Mouse (Mus musculus) embryonic facial prominence, embryonic 11.5 days (tissue): ENCODE data around the gene Dkkl1. TPM values are rescaled to one million over a fixed set of nuclear protein-coding genes. Genes with fewer than 3 reads are reported as not detected.

Source experiments
- ATAC-seq: fragments of 200-750 bp; cut with Nextera tagmentation; replicated peaks from 2 replicates; pipeline ENCODE4 v1.8.0; 2017; ENCODE audit warnings: low read depth; ENCODE audit not compliant: insufficient number of reproducible peaks, low FRiP score, low TSS enrichment
- DNase-seq: peaks from one replicate; pipeline ENCODE4 v3.0.0-alpha.2; 2015; ENCODE audit warnings: low spot score
- H3K27ac ChIP-seq: fragments of 300-500 bp; sonication (generic); replicated peaks from 2 replicates; pipeline ENCODE4 v1.5.1; 2014; ENCODE audit warnings: mild to moderate bottlenecking, low read depth, low read length, control low read depth
- H3K27me3 ChIP-seq: fragments of 300-500 bp; sonication (generic); 2 replicates; pipeline ENCODE4 v1.6.1; 2014; ENCODE audit warnings: mild to moderate bottlenecking, low read length, moderate library complexity, mixed read lengths; ENCODE audit not compliant: control insufficient read depth, insufficient read depth
- H3K36me3 ChIP-seq: fragments of 300-500 bp; sonication (generic); replicated peaks from 2 replicates; pipeline ENCODE4 v1.6.1; 2014; ENCODE audit warnings: low read depth, mild to moderate bottlenecking, low read length, moderate library complexity, mixed read lengths; ENCODE audit not compliant: control insufficient read depth, insufficient read depth
- H3K4me1 ChIP-seq: fragments of 300-500 bp; sonication (generic); 2 replicates; pipeline ENCODE4 v1.6.1; 2014; ENCODE audit warnings: low read length, mixed read lengths; ENCODE audit not compliant: control insufficient read depth, insufficient read depth
- H3K4me2 ChIP-seq: fragments of 300-500 bp; sonication (generic); 2 replicates; pipeline ENCODE4 v1.6.1; 2014; ENCODE audit warnings: low read depth, mild to moderate bottlenecking, control low read depth, low read length, moderate library complexity
- H3K4me3 ChIP-seq: fragments of 300-500 bp; sonication (generic); 2 replicates; pipeline ENCODE4 v1.5.1; 2014; ENCODE audit warnings: low read depth, low read length, control low read depth
- H3K9ac ChIP-seq: fragments of 300-500 bp; sonication (generic); replicated peaks from 2 replicates; pipeline ENCODE4 v1.6.1; 2014; ENCODE audit warnings: mild to moderate bottlenecking, control low read depth, low read length
- H3K9me3 ChIP-seq: fragments of 300-500 bp; sonication (generic); replicated peaks from 2 replicates; pipeline ENCODE4 v1.6.1; 2016; ENCODE audit warnings: mild to moderate bottlenecking, low read length, inconsistent platforms, mixed read lengths; ENCODE audit not compliant: control insufficient read depth
- WGBS: fragments of 180-500 bp; shearing (Covaris S2); extraction: QIAGEN DNeasy Blood & Tissue Kit; methylation state at CpG from one replicate; pipeline ENCODE4 v1.1.7; 2014; 5-methylcytosine and 5-hydroxymethylcytosine counted together
- polyA plus RNA-seq: library from polyadenylated mRNA; unstranded; fragments of >200 nt; fragmentation: Nextera tagmentation; extraction: Ambion mirVana; gene quantifications from 2 replicates; pipeline ENCODE4 v1.2.1, GENCODE M21; 2014

The Dkkl1 gene
- polyA plus RNA-seq, 1 experiment from 2014 or later: 1.8 TPM

DNA sequence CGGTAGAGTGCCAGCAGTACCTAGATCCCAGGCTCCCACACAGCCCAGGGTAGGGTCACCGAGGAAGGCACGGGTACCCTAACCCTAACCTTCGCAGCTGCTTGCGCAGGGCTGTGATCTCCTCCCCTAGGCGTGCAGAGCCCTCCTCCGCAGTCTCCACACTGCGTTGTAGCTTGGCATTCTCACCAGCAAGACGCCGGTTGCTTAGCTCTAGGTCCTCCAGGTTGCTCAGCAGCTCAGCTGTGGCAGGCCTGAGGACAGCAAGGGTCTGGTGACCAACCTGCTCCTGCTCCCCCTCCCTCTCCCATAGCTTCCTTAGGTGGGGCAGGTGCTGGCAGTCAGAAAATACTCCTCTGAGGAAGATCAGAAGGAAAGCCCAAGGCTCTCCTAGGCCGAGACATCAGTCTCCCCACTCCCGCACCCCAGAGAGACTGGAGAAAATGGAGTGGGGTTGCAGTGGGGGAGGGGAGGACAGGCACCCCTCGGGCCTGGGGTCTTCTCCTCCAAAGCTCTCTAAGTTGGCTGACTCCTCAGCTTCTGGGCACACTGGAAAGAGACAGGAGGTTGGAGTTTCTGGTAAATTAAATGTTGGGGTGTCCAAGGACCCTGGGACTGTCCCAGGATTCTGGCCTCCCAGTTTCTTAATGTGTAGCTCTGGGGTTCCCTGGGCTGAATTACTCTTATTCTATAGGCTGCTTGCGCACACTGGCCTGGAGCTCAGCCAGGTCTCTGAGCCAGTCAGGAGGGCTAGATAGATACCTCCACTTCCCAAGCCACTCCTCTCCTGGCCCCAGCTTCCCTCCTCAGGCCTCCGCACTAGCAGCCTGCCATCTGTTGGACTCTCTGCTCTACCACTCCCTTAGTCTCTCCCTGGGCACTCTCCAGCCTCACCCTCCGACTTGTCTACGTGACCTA is 17.8 kb downstream of the Dkkl1 start:
- DNase-seq: no peak
- ATAC-seq: no peak
- Histone ChIP-seq H3K9ac (no peak overlapping the region), H3K4me1 (peaks cover 3% of the 10 kb centered on the region), H3K36me3 (no peaks in the 10 kb centered on the region), H3K4me3 (no peak overlapping the region), H3K9me3 (no peaks in the 10 kb centered on the region), H3K4me2 (no peak overlapping the region), H3K27me3 (peaks cover 2% of the 10 kb centered on the region; the same call in 1 of the 2 replicates), H3K27ac (no peak overlapping the region)
- 75% methylated on average over 17 of the region's 17 CpGs for WGBS

- peaks cover 3% of the 10 kb centered on the region for H3K4me1 ChIP-seq
- no peaks in the 10 kb centered on the region for H3K36me3 ChIP-seq
- H3K27ac ChIP-seq: no peak overlapping the region
- no peaks in the 10 kb centered on the region for H3K9me3 ChIP-seq
- no peak for DNase-seq
- no peak overlapping the region for H3K4me2 ChIP-seq
- no peak overlapping the region for H3K4me3 ChIP-seq
- WGBS: 64% methylated on average over 5 of the region's 5 CpGs
- no peak for ATAC-seq
- no peak overlapping the region for H3K9ac ChIP-seq
- H3K27me3 ChIP-seq: peaks cover 2% of the 10 kb centered on the region; the same call in 1 of the 2 replicates
Observed at GRCm38 (mm10) chr7:45193406-45193805, 18.5 kb downstream of the Dkkl1 start.

- no peak overlapping the region for H3K9ac ChIP-seq
- DNase-seq: no peak
- no peak for ATAC-seq
- H3K4me1 ChIP-seq: peaks cover 3% of the 10 kb centered on the region
- H3K4me3 ChIP-seq: no peak overlapping the region
- no peak overlapping the region for H3K27ac ChIP-seq
- WGBS: 76% methylated on average over 7 of the region's 7 CpGs
- H3K4me2 ChIP-seq: no peak overlapping the region
- peaks cover 2% of the 10 kb centered on the region; the same call in 1 of the 2 replicates for H3K27me3 ChIP-seq
- H3K36me3 ChIP-seq: no peaks in the 10 kb centered on the region
- no peaks in the 10 kb centered on the region for H3K9me3 ChIP-seq
Observed at GRCm38 (mm10) chr7:45192585-45193310, 19.2 kb downstream of the Dkkl1 start.

- peaks cover 3% of the 10 kb centered on the region for H3K4me1 ChIP-seq
- peaks cover 2% of the 10 kb centered on the region; the same call in 1 of the 2 replicates for H3K27me3 ChIP-seq
- no peaks in the 10 kb centered on the region for H3K9me3 ChIP-seq
- H3K4me2 ChIP-seq: no peak overlapping the region; the same call in 1 of the 2 replicates
- WGBS: 14% methylated on average over 8 of the region's 8 CpGs
- no peak overlapping the region for H3K9ac ChIP-seq
- H3K36me3 ChIP-seq: no peaks in the 10 kb centered on the region
- no peak overlapping the region for H3K4me3 ChIP-seq
- peak; percentile 79 for DNase-seq
- ATAC-seq: peak; percentile 54
- no peak overlapping the region for H3K27ac ChIP-seq
Observed at GRCm38 (mm10) chr7:45191803-45192363, 20.1 kb downstream of the Dkkl1 start.

- H3K9ac ChIP-seq: no peak overlapping the region
- H3K36me3 ChIP-seq: no peaks in the 10 kb centered on the region
- no peak overlapping the region for H3K4me2 ChIP-seq
- H3K4me3 ChIP-seq: no peak overlapping the region
- H3K27me3 ChIP-seq: peaks cover 2% of the 10 kb centered on the region; the same call in 1 of the 2 replicates
- ATAC-seq: no peak
- WGBS: 75% methylated on average over 2 of the region's 2 CpGs
- no peak for DNase-seq
- H3K27ac ChIP-seq: no peak overlapping the region
- H3K9me3 ChIP-seq: no peaks in the 10 kb centered on the region
- peaks cover 3% of the 10 kb centered on the region for H3K4me1 ChIP-seq
Observed at GRCm38 (mm10) chr7:45191161-45191560, 20.8 kb downstream of the Dkkl1 start.

DNA sequence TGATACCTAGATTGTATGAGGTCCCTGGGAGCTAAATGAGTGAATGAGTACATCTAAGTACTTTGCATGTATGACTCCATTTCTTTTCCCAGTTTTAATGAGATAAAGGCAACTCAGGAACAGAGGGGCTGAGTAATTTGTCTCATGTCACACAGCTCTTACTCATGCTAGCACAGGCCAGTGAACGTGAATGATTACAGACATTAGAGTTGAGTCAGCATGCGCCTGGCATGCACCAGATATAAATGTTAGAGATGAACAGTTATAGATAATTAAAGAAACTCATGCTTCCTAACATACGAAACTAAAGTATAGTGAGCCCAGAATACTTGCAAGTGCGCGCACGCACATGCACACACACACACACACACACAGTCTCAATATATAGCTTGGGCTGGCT is 21.8 kb downstream of the Dkkl1 start:
- Histone ChIP-seq H3K9me3 (no peaks in the 10 kb centered on the region), H3K27ac (no peak overlapping the region), H3K9ac (no peak overlapping the region), H3K4me1 (peaks cover 3% of the 10 kb centered on the region), H3K4me3 (no peak overlapping the region), H3K4me2 (no peak overlapping the region), H3K27me3 (peaks cover 4% of the 10 kb centered on the region; the same call in 1 of the 2 replicates), H3K36me3 (no peaks in the 10 kb centered on the region)
- DNase-seq (no peak), ATAC-seq (no peak)
- WGBS: 93% methylated on average over 6 of the region's 6 CpGs

DNA sequence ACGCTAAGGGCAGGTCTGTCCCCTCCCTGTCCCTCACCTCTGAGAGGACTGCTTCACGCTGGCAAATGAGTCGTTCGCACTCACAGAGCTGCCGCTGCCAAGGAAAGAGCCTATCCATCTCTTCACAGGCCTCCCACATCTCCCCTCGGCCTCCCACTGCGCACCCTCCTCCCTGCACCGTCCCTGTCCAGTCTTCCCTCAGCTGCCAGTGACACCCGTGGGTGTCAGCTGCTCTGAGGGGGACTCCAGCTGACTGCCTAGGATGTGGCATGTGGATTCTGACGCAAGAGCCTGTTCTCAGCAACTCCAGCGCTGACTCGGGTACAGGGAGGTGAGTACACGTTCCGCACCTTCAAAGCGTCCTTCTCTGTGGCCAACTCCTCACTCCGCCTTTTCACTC is 22.3 kb downstream of the Dkkl1 start:
- no peak overlapping the region; the same call in 1 of the 2 replicates for H3K9ac ChIP-seq
- H3K27me3 ChIP-seq: peaks cover 8% of the 10 kb centered on the region
- no peak overlapping the region for H3K27ac ChIP-seq
- DNase-seq: no peak
- H3K4me1 ChIP-seq: peaks cover 3% of the 10 kb centered on the region
- H3K4me2 ChIP-seq: no peak overlapping the region
- H3K36me3 ChIP-seq: no peaks in the 10 kb centered on the region
- H3K9me3 ChIP-seq: no peaks in the 10 kb centered on the region
- H3K4me3 ChIP-seq: no peak overlapping the region
- 61% methylated on average over 16 of the region's 16 CpGs for WGBS
- ATAC-seq: no peak
